Mouse (Mus musculus) brain, embryonic 18.5 days (tissue): Measurements from ENCODE around the gene Cmtm4.
A peak's percentile ranks its signal among the peaks of the same experiment; 100 is the strongest.
"Not testable (repeated sequence)": the region's sequence is repeated elsewhere in the genome, so short reads cannot be mapped to it uniquely, and the experiment has no call there.

Experiments used
- DNase-seq: peaks from one replicate; pipeline ENCODE4 v3.0.0-alpha.2; 2012; ENCODE audit warnings: low read depth, low spot score

Cmtm4 gene

GRCm38 (mm10) chr8:104339229-104339982 lies 56.2 kb downstream of the Cmtm4 start, which contains the start of gene Cmtm3:
Cmtm3 (plus strand) TSS chr8:104339410.
- no peak for DNase-seq

- no peak for DNase-seq
Observed at GRCm38 (mm10) chr8:104337890-104338289, 57.7 kb downstream of the Cmtm4 start.

GRCm38 (mm10) chr8:104336806-104337205 lies 58.8 kb downstream of the Cmtm4 start:
- DNase-seq = no peak

- no peak for DNase-seq
Observed at GRCm38 (mm10) chr8:104334196-104334595, 61.4 kb downstream of the Cmtm4 start.

- DNase-seq = no peak
Observed at GRCm38 (mm10) chr8:104333786-104334185, 61.8 kb downstream of the Cmtm4 start.

- DNase-seq = no peak
Observed at GRCm38 (mm10) chr8:104332665-104333631, 62.7 kb downstream of the Cmtm4 start.

GRCm38 (mm10) chr8:104321930-104322329 lies 73.7 kb downstream of the Cmtm4 start, which contains the start of gene Cmtm2b:
Cmtm2b (plus strand) TSS chr8:104322230.
- not testable (repeated sequence) for DNase-seq

GRCm38 (mm10) chr8:104321267-104321666 lies 74.3 kb downstream of the Cmtm4 start, which contains the start of gene Gm11020:
Gm11020 (plus strand) TSS chr8:104321567.
- DNase-seq = not testable (repeated sequence)

GRCm38 (mm10) chr8:104313311-104313710 lies 82.3 kb downstream of the Cmtm4 start:
- DNase-seq = no peak

- not testable (repeated sequence) for DNase-seq
Observed at GRCm38 (mm10) chr8:104312023-104312422, 83.6 kb downstream of the Cmtm4 start.

GRCm38 (mm10) chr8:104309441-104310155 lies 86.0 kb downstream of the Cmtm4 start, which contains the start of the genes Gm45711 and Cmtm1:
Gm45711 (minus strand) TSS chr8:104310081.
Cmtm1 (minus strand) TSS chr8:104310145.
- not testable (repeated sequence) for DNase-seq

- DNase-seq = not testable (repeated sequence)
Observed at GRCm38 (mm10) chr8:104308341-104308740, 87.3 kb downstream of the Cmtm4 start.

GRCm38 (mm10) chr8:104304962-104305361 lies 90.6 kb downstream of the Cmtm4 start:
- DNase-seq = no peak

GRCm38 (mm10) chr8:104302536-104302935 lies 93.1 kb downstream of the Cmtm4 start:
- DNase-seq = not testable (repeated sequence)

GRCm38 (mm10) chr8:104301577-104301976 lies 94.0 kb downstream of the Cmtm4 start:
- peak; percentile 10 for DNase-seq
